Mouse (Mus musculus) cerebellum, adult (tissue): ENCODE results near the gene Dnajb2.

Experiments
- ATAC-seq: cut with Nextera tagmentation; 2 replicates; pipeline ENCODE4 v1.9.2; 2017; ENCODE audit warnings: mild to moderate bottlenecking, moderate library complexity, mixed read lengths; ENCODE audit not compliant: insufficient number of reproducible peaks, low FRiP score, low TSS enrichment

The Dnajb2 gene

DNA sequence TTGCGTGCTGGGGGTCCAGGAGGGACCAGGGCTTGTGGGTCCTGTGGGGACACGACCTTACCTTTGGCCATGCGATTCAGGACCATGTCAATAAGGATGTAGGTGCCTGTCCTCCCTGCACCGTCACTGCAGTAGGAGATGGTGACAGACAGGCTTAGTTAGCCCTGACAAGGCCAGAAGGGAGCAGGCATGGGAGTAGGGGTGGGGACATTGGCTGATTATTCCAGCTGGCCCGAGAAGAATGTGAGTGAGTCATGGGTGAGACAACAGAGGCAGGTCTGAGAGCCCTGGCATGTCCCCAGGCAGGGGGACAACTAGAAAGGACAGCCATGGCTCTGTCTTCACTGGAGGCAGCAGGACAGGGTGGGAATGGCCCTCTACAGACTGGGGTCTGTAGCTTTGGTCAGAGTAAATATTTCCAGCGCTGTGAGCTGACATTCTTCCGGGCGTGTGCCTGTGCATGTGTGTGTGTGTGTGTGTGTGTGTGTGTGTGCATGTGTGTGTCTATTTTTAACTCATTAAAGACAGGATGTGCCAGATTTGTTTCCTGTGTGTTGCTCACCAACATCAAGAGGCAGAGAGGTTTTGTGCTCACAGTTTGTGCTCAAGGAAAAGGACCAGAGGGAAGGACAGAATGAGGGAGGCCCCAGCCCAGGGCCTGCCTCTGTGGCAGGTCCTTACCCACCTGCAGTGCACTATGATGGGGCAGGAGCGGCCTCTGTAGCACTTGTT lies 12.0 kb downstream of the Dnajb2 start:
- no peak for ATAC-seq

- no peak for ATAC-seq
These were observed 14.3 kb downstream of the Dnajb2 start for GRCm38 (mm10) chr1:75250498-75250897.

GRCm38 (mm10) chr1:75251112-75251970 lies 15.1 kb downstream of the Dnajb2 start:
- ATAC-seq = peak; percentile 52

DNA sequence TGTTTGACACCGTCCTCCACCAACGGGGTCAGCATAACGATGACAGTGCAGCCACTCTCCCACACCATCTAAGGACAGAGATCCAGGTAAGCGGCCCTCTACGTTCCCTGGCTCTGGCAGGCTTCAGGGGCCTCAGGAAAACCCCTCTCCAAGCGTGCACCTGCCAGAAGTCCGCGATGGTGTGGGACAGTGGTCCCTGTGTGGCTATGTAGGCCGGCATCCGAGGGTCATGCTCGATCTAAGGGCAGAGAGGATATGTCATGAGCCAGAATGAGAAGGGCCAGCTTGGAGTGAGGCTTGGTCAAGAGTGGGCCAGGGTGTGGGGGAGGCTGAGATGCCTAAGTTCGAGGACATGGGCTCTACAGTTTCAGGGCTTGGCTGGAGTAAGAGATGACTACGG lies 16.1 kb downstream of the Dnajb2 start:
- ATAC-seq = no peak

- ATAC-seq = no peak
These were observed 16.8 kb downstream of the Dnajb2 start for GRCm38 (mm10) chr1:75253029-75253428.

DNA sequence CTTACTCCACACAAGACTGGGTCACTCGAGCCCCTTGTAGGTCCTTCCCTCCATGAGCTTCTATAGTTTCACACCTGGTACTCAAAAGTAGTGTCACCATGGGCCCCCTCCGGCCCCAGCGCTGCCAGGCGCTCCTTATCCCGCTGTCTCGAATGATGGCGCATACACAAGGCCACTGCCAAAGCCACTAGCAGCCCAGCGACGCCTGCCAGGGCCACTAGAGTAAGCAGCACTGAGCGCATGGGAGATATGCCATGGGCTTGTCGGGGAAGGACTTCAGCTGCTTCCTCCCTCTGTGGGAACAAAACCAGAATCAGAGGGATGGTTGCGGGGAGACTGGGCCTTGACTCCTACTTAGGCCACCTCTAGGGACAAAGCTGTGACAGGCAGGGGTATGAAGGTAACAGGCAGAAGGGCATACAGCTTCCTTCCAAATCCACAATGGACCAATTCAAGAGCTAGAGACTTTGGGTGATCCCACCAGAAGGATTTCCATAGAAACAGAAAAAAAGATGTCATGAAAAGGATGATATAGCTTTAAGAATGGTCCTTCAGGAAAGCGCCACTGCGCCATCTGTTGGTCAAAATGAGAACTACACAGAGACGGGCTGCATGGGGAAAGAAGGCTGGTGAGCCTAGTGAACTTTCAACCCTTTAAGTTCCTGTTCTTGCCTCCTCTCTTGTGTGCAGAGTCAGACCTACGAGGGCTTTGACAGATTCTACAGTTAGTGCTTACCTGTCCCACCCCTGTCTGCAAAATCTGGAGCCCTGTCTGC lies 17.8 kb downstream of the Dnajb2 start:
- ATAC-seq = no peak; the same call in 1 of the 2 replicates

DNA sequence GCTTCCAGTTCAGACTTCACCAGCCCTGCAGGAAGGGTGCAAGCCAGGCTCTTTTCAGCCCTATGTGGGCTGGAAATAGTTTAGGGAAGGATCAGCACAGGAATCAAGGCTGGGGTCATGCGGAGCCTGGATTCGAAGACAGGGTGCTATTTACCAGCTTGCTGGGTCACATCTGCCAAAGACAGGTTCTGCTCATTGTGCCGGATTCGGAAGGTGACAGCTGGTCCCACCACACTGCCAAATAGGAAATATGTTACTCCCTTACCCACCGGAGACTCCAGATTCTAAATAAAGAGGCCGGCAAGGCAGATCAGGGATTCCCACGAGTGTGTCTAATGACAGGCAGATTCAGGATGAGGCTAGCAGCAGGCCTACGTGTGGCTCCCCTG lies 18.4 kb downstream of the Dnajb2 start:
- no peak; the same call in 1 of the 2 replicates for ATAC-seq

- ATAC-seq = no peak
These were observed 19.4 kb downstream of the Dnajb2 start for GRCm38 (mm10) chr1:75255516-75256046.

GRCm38 (mm10) chr1:75261278-75261677 lies 25.1 kb downstream of the Dnajb2 start:
- no peak for ATAC-seq

DNA sequence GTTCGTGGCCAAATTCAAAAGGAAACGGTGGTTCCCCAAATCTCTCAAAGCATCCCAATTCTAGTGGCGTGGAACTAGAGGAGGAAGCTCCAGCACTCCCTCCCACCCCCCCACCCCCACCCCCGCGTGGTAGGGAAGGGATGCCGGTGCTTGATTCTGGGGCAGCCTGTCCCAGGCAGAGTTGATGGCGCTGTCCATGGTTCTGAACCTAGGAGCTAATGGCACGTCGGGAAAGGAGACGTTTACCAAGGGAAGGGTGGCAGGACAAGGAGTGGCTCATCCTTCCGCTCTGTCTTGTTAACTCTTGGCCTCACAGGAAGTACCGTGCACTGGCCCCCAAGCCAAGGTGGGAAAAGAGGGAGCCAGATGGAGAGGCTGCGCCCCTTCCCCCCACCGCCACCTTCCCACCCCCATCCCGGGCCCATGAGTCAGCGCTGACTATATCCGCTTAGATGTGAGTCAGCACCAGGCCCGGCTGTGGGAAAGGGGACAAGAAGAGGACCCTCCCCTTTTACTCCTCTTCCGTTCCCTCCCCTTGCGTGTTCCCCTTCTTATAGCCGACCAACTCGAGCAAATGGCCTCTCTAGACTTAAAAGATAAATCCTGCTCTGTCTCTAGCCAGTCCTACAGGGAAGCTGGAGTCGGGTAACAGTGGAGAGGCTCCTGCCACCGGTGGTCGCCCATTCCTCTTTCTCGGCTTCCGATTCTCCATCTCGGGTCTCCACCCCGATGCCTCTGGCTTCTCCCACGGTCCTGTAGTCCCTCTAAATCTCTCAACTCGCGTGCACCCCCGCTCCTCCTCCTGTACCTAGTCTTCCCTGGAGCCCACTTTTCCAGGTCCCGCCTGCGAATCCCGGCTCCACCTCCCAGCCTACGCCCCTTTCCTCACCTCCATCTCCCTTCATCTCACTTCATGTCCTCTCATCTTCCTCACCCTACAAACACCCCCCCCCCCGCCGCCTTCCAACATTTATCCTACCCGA lies 27.1 kb downstream of the Dnajb2 start:
- ATAC-seq = no peak

GRCm38 (mm10) chr1:75264091-75264880 lies 28.1 kb downstream of the Dnajb2 start, which contains the start of gene Ptprn:
TSS of gene Ptprn (minus strand) at chr1:75264502.
- peak; percentile 80 for ATAC-seq

GRCm38 (mm10) chr1:75277195-75278188 lies 41.3 kb downstream of the Dnajb2 start:
- no peak for ATAC-seq

DNA sequence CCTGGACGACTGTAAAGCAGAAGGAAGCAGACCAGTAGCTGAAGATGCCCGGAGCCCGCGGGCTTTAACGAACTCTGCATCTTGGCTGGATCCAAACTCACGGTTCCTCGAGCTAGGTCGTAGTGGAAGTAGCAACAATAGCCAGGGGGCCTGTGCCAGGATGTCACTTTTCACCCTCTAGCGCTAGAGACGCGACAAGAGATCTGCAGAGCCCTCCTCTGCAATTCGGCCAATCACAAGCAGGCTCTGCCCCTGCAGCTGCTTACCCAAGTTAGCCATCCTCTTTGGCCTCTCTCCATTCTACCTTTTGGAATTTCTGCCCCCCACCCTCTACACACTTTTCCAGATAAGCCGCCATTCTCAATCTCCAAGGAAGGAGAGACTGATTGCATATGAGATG lies 42.0 kb downstream of the Dnajb2 start, which contains the start of gene Resp18:
Gene Resp18, minus strand, starts transcription at position 188 of the 400 bp plus-strand sequence.
- no peak for ATAC-seq

- ATAC-seq = no peak
These were observed 46.8 kb downstream of the Dnajb2 start for GRCm38 (mm10) chr1:75283017-75283416.

DNA sequence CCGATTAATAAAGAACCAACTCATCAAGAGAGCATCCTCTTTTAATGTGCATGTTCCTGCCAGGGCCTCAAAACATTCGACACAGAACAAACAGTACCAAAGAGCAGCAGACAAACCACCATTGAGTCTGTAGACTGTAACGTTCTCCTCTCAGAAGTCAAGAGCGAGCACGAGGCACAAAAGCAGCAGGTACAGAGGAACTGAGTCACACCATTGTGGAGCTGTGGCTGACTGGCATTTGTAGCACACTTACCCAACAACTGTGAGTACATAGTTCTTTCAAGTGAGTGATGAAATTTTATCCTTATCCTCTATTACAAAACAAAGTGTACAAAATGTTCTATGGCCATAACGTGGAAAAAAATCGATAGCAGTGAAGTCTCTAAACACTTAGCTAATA lies 48.7 kb downstream of the Dnajb2 start:
- no peak for ATAC-seq

- no peak for ATAC-seq
These were observed 53.2 kb downstream of the Dnajb2 start for GRCm38 (mm10) chr1:75289376-75289775.

- ATAC-seq = no peak
These were observed 53.8 kb downstream of the Dnajb2 start for GRCm38 (mm10) chr1:75289888-75290431.
